Mouse (Mus musculus) spleen, adult 18-20 months (tissue): ENCODE measurements around the gene Tcaf1.

ENCODE experiments used
- DNase-seq, 2 experiments: peaks; one replicate each; pipeline ENCODE4 v3.0.0; 2022; ENCODE audit warnings: mixed read lengths in 2 of 2

Tcaf1 gene

DNA sequence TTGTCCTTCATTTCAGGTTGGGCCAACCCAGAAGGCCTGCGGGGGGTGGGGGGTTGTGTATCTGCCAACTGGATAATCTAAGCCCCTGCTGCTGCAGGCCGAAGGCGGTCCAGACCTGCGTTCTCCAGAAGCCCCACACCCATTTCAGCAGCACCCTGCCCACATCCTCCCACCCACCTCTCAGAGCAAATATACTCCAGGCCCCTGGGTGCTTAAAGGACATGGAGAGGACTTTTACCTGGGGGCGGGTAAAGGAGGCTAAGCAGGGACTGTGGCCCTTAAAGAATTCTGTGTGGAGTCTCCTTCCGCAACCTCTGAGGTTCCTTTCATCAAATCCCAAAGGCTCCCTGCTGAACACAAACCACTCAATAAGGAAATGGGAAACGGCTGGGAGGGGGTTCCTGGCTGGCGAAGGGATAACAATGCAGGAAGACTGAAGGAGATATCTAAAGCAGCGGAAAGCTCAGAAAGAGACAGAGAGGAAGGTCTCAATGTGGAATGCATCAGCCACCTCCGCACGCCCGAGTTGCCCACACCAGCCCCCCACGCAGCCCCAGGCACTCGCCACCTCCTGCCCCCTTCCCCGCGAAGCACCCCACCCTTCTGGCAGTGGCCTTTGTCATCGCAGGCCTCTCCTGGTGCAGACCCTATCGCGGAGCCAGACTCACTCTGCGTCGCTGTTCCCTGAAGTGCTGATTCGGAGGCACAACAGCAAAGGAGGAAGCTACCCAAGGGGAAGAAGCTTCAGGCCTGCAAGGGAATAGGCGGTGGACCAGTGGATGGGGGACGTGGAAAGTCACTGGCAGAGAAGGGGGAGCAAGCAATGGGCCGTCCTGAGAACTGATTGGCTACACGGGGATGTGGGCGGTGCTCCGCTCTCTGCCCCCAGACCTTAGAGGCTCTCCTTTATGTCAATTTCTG, at the start of gene Tcaf1:
Tcaf1 (minus strand) TSS at position 798 of the 921 bp plus-strand sequence.
- DNase-seq: peak in 1 of 2 experiments; percentile 6

DNA sequence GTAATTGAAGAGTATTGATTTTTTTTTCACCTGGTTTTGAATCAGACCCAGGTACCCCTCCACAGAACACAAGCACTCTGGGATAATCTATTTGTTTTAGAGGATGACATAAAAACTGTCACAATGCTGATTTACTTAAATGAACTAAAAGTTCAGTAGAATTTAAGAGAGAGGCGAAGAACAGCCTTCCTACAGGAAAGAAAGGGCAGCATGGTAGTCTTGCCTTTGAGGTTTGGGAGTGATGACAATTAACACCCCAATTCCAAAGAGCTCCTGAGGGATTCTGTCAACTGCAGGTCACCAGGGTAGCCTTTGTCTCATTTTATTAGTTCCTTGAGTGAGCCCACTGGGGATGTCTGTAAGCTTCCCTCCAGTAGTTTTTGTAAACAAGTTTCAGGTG, 46.2 kb upstream of the Tcaf1 start, which contains the start of gene Olfr38:
Olfr38 (plus strand) TSS at position 301 of the 400 bp plus-strand sequence.
- DNase-seq: no peak

DNA sequence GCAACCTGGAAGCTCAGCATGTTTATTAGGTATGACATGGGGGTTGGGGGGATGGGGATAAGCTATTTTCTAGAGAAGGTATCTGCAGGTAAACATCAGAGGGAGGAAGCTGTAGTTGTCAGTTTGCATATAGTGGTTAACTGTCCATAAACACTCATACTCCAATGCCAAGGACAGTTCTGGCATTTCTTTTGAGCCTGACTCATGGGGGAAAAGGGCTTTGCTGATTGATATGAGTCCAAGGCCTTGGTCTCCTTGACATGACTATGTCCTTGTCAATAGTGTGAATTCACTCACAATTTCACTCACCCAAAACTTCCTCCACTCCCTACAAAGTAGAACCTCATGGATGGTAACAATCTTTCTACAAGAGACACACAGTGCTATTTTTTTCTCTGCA, 38.0 kb upstream of the Tcaf1 start:
- DNase-seq: no peak

DNA sequence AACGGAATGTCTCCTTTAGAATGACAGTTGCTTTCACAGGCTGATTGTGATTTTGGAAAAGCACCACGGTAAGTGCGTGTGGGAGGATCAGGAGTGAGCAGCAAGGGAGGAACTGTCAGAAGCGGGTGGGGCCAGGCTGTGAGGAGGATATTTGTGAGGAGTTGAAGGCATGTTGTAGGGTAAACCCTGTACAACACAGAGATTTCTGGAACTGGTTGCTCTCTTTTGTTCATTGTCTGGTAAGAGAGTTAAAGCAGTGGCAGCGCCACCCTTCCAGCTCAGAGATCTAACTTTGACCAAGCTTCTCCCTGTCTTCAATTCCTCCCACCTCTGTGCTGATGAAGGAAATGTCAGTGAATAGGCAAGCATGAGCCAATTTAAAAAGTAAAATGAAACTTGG, 32.4 kb upstream of the Tcaf1 start:
- no peak for DNase-seq

GRCm38 (mm10) chr6:42739071-42739470, 29.2 kb upstream of the Tcaf1 start, which contains the start of gene Olfr453:
Gene Olfr453 (plus strand): TSS chr6:42739371.
- DNase-seq: no peak

DNA sequence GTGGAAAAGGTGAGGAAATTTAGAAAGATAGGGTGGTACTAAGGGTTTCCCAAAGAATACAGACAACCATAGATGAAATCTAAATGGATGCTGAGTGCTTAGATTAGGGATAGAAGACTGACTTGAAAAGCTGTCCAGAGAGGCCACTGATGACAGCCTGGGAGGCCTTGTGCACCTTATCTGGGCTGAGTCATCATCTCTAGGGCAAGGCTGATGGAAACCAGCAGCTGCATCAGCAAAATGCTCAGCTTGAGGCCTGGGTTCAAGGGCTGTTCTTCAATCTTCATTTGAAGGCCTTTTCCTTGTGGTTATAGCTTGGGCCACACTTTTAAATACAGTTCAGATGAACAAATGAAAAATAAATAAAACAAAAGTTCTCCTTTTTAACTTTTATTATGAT, 8.1 kb upstream of the Tcaf1 start:
- no peak for DNase-seq

DNA sequence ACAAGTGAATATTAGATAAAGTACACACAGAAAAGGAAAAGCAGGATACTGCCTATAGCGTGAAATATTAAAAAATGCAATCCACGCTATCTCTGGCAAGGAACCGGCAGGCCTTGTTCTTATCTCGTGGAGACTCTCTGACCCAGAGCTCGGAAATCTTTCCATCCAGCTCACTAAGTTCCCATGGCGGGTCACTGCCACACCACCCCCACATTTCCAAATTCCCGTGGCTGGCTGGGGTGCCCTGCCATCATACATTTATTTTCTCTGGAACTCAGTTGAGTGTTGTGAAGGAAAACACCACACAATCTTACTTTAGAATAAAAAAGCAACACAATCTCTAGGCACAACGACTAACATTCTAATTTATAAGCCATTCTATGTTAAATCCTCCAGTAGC, 4.8 kb upstream of the Tcaf1 start:
- DNase-seq: no peak

DNA sequence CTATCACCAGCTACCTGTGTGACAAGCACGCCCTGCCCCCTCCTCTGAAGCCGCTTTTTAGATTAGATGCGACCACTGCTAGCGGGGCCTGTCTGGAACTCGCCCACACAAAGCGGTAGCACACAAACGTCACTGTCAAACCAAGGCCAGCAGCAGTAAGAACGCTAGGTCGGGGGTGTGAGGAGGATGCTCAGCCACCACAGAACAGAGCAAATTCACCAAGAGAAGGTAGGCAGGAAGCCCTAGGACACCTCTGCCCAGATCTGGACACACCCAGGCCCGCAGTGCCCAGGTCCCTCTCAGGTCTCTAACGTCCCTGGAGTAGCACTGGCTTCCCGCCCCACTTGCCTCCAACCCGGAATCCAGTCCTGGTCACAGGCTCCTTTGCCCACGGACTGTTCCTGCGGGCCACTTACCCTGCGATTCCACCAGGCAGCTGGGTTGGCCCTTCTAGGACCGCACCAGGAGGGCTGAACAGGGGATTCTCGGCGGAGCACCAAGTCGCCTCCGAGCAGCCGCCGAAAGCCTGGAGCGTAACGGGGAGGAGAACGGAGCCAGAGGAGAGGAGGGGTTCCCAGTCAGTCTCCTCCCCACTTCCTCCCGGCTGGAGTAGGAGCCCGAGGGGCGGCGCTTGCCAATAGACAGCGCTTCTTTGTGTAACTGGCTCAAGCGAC, 17.2 kb downstream of the Tcaf1 start:
- DNase-seq: peak in 1 of 2 experiments; percentile 6

- DNase-seq: peak in 1 of 2 experiments; percentile 9
These were observed 17.8 kb downstream of the Tcaf1 start for GRCm38 (mm10) chr6:42692154-42692516.

- DNase-seq: no peak
These were observed 20.1 kb downstream of the Tcaf1 start for GRCm38 (mm10) chr6:42689761-42690160.

DNA sequence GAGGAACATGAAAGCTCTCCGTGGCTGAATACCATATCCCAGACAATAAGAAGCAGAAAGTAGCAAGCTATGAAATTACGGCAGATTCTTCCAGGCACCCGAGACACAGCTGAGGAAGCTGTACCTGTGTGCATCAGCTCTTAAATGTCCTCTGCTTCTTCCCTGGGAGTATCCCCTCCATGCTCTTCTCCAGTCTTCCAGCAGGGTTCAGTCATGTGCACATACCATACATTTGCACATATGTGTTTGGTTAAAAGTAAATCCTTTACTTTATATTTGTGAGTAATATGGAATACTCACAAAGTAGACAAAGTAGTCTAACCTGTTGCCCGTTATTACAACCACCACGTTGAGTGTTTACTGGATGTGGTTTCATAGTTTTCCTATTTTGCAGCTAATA, 22.0 kb downstream of the Tcaf1 start:
- no peak for DNase-seq

- no peak for DNase-seq
These were observed 29.8 kb downstream of the Tcaf1 start for GRCm38 (mm10) chr6:42680077-42680476.

GRCm38 (mm10) chr6:42676011-42676410, 33.9 kb downstream of the Tcaf1 start:
- DNase-seq: no peak

DNA sequence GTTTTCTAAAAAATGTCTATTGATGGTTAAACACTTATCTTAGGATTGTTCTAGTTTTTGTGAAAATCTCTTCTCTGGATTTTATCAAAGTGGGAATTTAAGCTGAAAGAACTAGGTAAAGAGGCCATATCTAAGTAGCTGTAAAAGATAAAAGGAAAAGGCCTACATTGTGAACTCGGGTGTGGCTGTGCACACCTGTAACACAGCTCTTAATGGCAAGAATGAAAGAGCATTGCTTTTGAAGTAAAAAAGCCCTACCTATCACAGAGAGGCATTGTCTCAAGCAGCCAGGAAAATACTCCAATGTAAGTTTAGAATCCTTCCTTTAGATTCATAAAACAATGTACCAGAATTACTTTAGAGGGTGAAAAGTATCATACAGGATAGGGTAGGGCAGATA, 38.1 kb downstream of the Tcaf1 start:
- no peak for DNase-seq

DNA sequence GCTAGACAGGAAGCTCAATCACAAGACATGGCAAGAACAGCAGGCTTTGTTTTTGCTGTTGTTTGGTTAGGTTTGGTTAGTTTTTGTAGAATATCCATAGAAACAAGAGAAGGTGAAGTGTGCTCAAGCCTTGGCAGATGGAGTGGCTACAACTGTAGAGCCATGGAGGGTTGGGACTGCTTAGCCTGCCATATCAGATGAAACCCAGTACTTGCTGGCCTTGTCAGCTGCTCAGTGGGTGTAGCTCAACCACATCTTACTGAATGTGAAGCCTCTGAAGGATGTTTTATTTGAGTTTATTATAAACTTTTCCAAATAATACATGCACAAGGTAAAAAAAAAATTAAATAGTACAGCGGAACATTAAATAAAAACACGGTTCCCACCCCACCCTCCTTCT, 42.2 kb downstream of the Tcaf1 start:
- DNase-seq: no peak

DNA sequence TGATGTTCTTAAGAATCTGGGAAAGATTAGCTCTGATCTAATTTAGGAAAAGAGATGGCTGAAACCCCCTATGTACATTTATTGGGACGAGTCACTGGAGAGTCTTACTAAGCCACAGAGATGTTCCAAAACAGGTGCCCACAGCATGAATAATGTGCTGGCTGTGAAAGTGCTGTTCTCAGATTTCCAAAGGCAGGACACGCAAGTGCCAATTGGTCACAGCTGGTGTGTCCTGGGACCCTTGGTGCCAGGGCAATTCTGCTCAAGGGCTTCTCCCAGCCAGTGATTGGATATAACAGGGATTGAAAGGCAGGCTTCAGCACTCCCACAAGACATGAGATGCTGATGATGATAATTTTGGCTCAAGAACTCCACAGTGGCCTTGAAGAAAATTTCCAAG, 48.1 kb downstream of the Tcaf1 start:
- DNase-seq: no peak

- peak; percentile 25 to 38 for DNase-seq
These were observed 64.9 kb downstream of the Tcaf1 start, which contains the start of gene Tcaf2 for GRCm38 (mm10) chr6:42644912-42645549. Gene Tcaf2 (minus strand): TSS chr6:42645254.

GRCm38 (mm10) chr6:42634393-42634792, 75.5 kb downstream of the Tcaf1 start:
- no peak for DNase-seq

GRCm38 (mm10) chr6:42631395-42631794, 78.5 kb downstream of the Tcaf1 start:
- DNase-seq: no peak
